Mouse (Mus musculus) stomach, postnatal 0 days (tissue): Measurements from ENCODE around the gene Plac1. TPM values are rescaled to one million over a fixed set of nuclear protein-coding genes. Genes with fewer than 3 reads are reported as not detected.
A peak's percentile ranks its signal among the peaks of the same experiment; 100 is the strongest.

Experiments
- ATAC-seq: fragments of 200-750 bp; cut with Nextera tagmentation; 2 replicates; pipeline ENCODE4 v1.8.0; 2017; ENCODE audit not compliant: low FRiP score, low TSS enrichment
- DNase-seq: peaks from one replicate; pipeline ENCODE4 v3.0.0-alpha.2; 2016; ENCODE audit warnings: low spot score
- H3K27ac ChIP-seq: fragments of 300-500 bp; sonication (generic); replicated peaks from 2 replicates; pipeline ENCODE4 v1.5.1; 2014; ENCODE audit warnings: mild to moderate bottlenecking, control low read depth
- H3K27me3 ChIP-seq: fragments of 300-500 bp; sonication (generic); 2 replicates; pipeline ENCODE4 v1.6.1; 2014; ENCODE audit warnings: low read length; ENCODE audit not compliant: control insufficient read depth, insufficient read depth
- H3K36me3 ChIP-seq: fragments of 300-500 bp; sonication (generic); 2 replicates; pipeline ENCODE4 v1.6.1; 2014; ENCODE audit warnings: low read length, mixed read lengths; ENCODE audit not compliant: control insufficient read depth, insufficient read depth
- H3K4me1 ChIP-seq: fragments of 300-500 bp; sonication (generic); replicated peaks from 2 replicates; pipeline ENCODE4 v1.6.1; 2014; ENCODE audit warnings: antibody characterized with exemption; ENCODE audit not compliant: control insufficient read depth, insufficient read depth
- H3K4me2 ChIP-seq: fragments of 300-500 bp; sonication (generic); replicated peaks from 2 replicates; pipeline ENCODE4 v1.6.1; 2014; ENCODE audit warnings: low read depth, mild to moderate bottlenecking, control low read depth, moderate library complexity
- H3K4me3 ChIP-seq: fragments of 300-500 bp; sonication (generic); 2 replicates; pipeline ENCODE4 v1.5.1; 2014; ENCODE audit warnings: low read depth, low read length, control low read depth
- H3K9ac ChIP-seq: fragments of 300-500 bp; sonication (generic); 2 replicates; pipeline ENCODE4 v1.6.1; 2014; ENCODE audit warnings: mild to moderate bottlenecking, low read length, control low read depth, mixed read lengths
- H3K9me3 ChIP-seq: fragments of 300-500 bp; sonication (generic); 2 replicates; pipeline ENCODE4 v1.6.1; 2016; ENCODE audit warnings: low read length; ENCODE audit not compliant: control insufficient read depth
- CTCF ChIP-seq: IDR thresholded peaks from 2 replicates; pipeline ENCODE4 v1.5.1; 2016; ENCODE audit warnings: antibody characterized with exemption, low read depth, mild to moderate bottlenecking, moderate library complexity
- EP300 ChIP-seq: optimal IDR thresholded peaks from 2 replicates; pipeline ENCODE3; 2016; ENCODE audit warnings: antibody characterized with exemption
- WGBS: fragments of 180-500 bp; shearing (Covaris S2); extraction: QIAGEN DNeasy Blood & Tissue Kit; methylation state at CpG from one replicate; pipeline ENCODE4 v1.1.7; 2014; 5-methylcytosine and 5-hydroxymethylcytosine counted together
- polyA plus RNA-seq: library from polyadenylated mRNA; unstranded; fragments of >200 nt; fragmentation: Nextera tagmentation; extraction: Ambion mirVana; gene quantifications from 2 replicates; pipeline ENCODE4 v1.2.1, GENCODE M21; 2015

Plac1 gene
- polyA plus RNA-seq, 1 experiment from 2014 or later: 1.2 TPM

DNA sequence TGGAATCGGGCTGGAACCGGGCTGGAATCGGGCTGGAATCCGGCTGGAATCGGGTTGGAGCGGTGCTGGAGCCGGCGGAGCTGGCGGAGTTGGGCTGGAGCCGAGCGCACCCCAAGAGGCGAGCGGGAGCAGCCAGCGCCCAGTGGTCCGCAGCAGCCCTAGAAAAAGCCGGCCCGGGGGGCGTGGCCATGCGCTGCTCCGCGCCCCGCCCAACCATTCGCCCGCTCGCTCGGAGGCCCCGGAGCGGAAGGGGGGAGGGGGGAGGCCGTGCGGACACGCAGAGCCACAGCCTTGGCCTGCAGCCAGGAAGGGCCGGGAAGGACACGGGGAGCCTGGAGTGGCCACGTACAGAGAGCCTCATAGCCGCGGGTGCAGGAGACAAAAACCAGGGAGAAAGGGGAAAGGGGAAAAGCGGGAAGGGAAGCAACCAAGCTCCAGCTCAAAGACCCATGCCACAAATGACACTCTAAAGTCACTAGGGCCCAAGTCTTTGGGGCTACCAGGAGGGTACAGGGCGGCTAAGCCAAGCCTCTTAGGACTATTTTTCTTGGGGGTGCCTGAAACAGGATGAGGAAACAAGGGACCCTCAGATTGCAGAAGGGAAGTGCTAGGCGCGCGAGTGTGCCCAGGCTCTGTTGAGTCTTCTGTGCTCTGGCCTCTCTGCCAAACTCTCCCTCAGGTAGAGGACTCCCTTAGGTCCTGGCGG lies 182.7 kb downstream of the Plac1 start:
- 11% methylated on average over 27 of the region's 42 CpGs for WGBS
- no peaks in the 10 kb centered on the region for H3K4me1 ChIP-seq
- peak overlapping the region; percentile 51 for H3K4me2 ChIP-seq
- peak overlapping the region; percentile 91 for H3K27ac ChIP-seq
- no peaks in the 10 kb centered on the region for H3K36me3 ChIP-seq
- no peaks in the 10 kb centered on the region for H3K27me3 ChIP-seq
- no peak for TF ChIP-seq CTCF
- H3K9ac ChIP-seq: peak overlapping the region; percentile 83
- peak overlapping the region; percentile 58 for H3K4me3 ChIP-seq
- no peaks in the 10 kb centered on the region for H3K9me3 ChIP-seq
- ATAC-seq (peak; percentile 90), DNase-seq (peak; percentile 89)

DNA sequence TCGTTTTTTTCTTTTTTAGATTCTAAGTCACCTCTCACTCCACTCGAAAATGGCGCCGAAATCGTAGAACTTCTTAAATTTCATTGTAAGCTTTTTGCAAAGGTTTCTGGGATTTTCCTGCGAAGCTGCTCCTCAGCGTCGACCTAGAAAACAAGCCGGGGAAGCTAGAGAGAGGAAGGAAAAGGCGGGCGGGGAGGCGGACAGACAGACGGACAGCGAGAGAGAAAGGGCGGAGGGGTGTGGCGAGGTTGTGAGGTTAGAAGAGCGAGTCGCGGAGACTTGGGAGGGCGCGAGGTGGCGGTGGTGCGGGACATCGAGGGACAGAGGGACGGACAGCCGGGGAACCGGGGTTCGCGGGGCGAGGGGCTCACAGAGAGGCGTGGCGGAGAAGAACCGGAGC lies 183.3 kb downstream of the Plac1 start:
- ATAC-seq (peak; percentile 40), DNase-seq (peak; percentile 35)
- Histone ChIP-seq H3K4me1 (no peaks in the 10 kb centered on the region), H3K9me3 (no peaks in the 10 kb centered on the region), H3K27ac (peak overlapping the region; percentile 91), H3K27me3 (no peaks in the 10 kb centered on the region), H3K4me2 (peak overlapping the region; percentile 51), H3K36me3 (no peaks in the 10 kb centered on the region), H3K9ac (peak overlapping the region; percentile 83), H3K4me3 (peak overlapping the region; percentile 58)
- 14% methylated on average over 26 of the region's 33 CpGs for WGBS
- TF ChIP-seq EP300 (no peak), CTCF (no peak)

DNA sequence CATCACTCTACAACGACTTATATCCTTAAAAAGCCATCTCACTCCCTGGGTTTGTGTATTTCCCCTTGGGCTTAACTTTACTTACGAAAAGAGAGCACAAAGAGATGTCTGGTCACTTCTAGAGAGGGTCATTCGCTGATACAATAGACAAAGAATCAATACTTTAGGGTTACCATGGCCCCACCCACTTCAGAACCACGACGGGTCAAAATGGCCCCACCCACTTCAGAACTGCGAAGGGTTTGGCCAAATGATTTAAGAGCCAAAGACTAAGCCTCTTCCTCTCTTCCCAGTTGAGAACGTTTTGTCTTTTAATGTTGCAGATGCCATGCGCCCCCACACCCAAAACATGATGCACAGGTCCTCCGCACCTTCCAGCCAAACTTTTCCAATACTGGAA lies 184.1 kb downstream of the Plac1 start:
- DNase-seq (no peak), ATAC-seq (no peak)
- Histone ChIP-seq H3K36me3 (no peaks in the 10 kb centered on the region), H3K27me3 (no peaks in the 10 kb centered on the region), H3K4me3 (peak overlapping the region; percentile 58), H3K9me3 (no peaks in the 10 kb centered on the region), H3K4me1 (no peaks in the 10 kb centered on the region), H3K9ac (peak overlapping the region; percentile 83; the same call in 1 of the 2 replicates), H3K4me2 (peak overlapping the region; percentile 51), H3K27ac (peak overlapping the region; percentile 91)
- TF ChIP-seq EP300: no peak
- TF ChIP-seq CTCF: no peak
- 16% methylated on average over 9 of the region's 9 CpGs for WGBS

DNA sequence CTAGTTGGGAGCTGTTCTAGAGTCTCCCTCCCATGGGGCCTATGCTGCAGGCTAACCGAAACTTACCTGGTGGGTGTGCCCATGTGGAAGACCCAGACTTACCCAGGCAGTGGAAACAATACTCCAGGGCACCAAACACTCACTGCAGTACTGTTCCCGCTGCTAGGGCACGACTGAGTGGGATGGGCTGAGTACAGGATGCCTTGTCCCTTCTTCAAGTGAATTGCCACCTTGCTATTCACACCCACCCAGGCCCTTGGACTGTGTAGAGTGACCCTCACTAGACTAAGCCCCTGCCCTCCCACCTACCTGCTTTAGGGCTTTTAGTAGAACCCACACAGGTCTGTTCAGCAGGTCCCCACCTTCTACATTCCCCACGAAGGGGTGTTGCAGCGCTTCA lies 186.0 kb downstream of the Plac1 start:
- no peak for DNase-seq
- H3K9me3 ChIP-seq: no peaks in the 10 kb centered on the region
- H3K4me3 ChIP-seq: 0 out of 2 replicates have a peak overlapping the region, but pooled peaks have one; percentile 8
- H3K4me2 ChIP-seq: peak overlapping the region; percentile 32
- H3K9ac ChIP-seq: no peak overlapping the region
- no peaks in the 10 kb centered on the region for H3K4me1 ChIP-seq
- TF ChIP-seq CTCF (no peak), EP300 (no peak)
- peak; percentile 6; the same call in 1 of the 2 replicates for ATAC-seq
- 48% methylated on average over 5 of the region's 5 CpGs for WGBS
- no peaks in the 10 kb centered on the region for H3K36me3 ChIP-seq
- 0 out of 2 replicates have a peak overlapping the region, but pooled peaks have one; percentile 30 for H3K27ac ChIP-seq
- H3K27me3 ChIP-seq: no peaks in the 10 kb centered on the region

DNA sequence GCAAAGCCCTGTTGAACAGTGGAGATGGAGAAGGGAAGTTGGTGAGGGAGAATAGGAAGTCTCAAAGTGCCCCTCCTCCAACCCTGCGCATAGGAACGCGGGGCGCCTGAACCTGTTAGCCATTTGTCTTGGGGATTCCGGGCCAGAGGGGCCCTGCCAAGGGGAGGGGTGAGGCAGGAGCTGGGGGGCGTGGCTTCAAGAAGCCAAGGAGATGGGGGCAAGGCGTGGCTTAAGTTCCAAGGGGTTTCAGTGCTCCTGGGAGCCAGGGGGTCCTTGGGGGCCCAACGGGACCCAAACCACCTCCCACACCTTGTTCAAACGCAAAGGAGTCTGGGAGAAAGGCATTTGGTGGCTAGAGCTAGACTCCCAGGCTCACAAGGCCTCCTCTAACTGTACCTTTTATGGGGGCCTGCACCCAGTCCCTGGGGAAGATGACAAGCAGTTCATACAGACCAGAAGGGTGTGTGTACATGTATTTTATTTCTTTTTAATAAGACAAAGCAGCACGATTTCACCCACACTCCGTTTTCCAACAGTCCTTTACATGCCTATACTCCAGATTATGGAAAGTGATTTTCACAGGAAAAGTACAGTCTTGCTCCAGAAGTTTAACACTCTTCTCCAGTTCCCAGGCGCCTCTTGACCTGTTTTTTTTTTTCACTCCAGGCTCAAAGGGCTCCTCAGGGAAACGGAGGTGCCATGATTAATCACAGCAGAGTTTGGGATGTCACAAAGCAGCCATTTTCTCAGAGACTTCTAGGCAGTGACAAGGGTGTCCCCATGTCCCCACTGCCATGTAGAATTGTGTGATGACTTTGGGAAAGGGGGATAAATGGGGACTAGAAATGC lies 187.0 kb downstream of the Plac1 start:
- DNase-seq: peak; percentile 45
- Histone ChIP-seq H3K4me3 (no peak overlapping the region), H3K27me3 (no peaks in the 10 kb centered on the region), H3K9me3 (no peaks in the 10 kb centered on the region), H3K4me1 (no peaks in the 10 kb centered on the region), H3K9ac (no peak overlapping the region), H3K4me2 (no peak overlapping the region; the same call in 1 of the 2 replicates), H3K36me3 (no peaks in the 10 kb centered on the region), H3K27ac (no peak overlapping the region)
- WGBS: 22% methylated on average over 13 of the region's 13 CpGs
- TF ChIP-seq EP300: no peak
- no peak; the same call in 1 of the 2 replicates for TF ChIP-seq CTCF
- ATAC-seq: peak; percentile 47; the same call in 1 of the 2 replicates
